Mouse (Mus musculus) forebrain, embryonic 15.5 days (tissue): Measurements from ENCODE around the gene Lrr1. TPM values are rescaled to one million over a fixed set of nuclear protein-coding genes. Genes with fewer than 3 reads are reported as not detected.

ENCODE experiments used
- microRNA-seq: library from miRNA; unstranded; fragments of <30 nt; microRNA quantifications from one replicate; pipeline ENCODE4, GENCODE M21; 2016
- polyA plus RNA-seq: library from polyadenylated mRNA; unstranded; fragments of >200 nt; fragmentation: Nextera tagmentation; extraction: Ambion mirVana; gene quantifications from 2 replicates; pipeline ENCODE4 v1.2.1, GENCODE M21; 2015

The Lrr1 gene
- polyA plus RNA-seq, 1 experiment from 2014 or later: 12.0 TPM

Small RNAs within 50 kb of the gene (microRNA-seq; reads per million reads assigned to microRNA genes)
- gene Gm47287: not detected
- 1.5 reads per million for gene Gm47295

Other genes starting within 250 kb of the Lrr1 start
- 1,221 and 1,345 TPM in 2 replicates for gene Rps29, start 9.6 kb upstream of the Lrr1 start, polyA plus RNA-seq
- gene Rpl36al, start 15.3 kb downstream of the Lrr1 start, polyA plus RNA-seq: 316 and 338 TPM in 2 replicates
- 40.2 and 40.5 TPM in 2 replicates for gene Mgat2, start 15.3 kb downstream of the Lrr1 start, polyA plus RNA-seq
- 21.5 and 25.7 TPM in 2 replicates for gene Gm49383, start 28.3 kb downstream of the Lrr1 start, polyA plus RNA-seq
- gene Dnaaf2, start 29.6 kb downstream of the Lrr1 start, polyA plus RNA-seq: 10.1 and 10.9 TPM in 2 replicates
- gene Gm49384, start 35.5 kb downstream of the Lrr1 start, polyA plus RNA-seq: 18.1 and 19.3 TPM in 2 replicates
- 10.0 and 10.7 TPM in 2 replicates for gene Pole2, start 59.4 kb downstream of the Lrr1 start, polyA plus RNA-seq
- gene Klhdc1, start 72.4 kb downstream of the Lrr1 start, polyA plus RNA-seq: 9.7 and 10.5 TPM in 2 replicates
- gene Klhdc2, start 127.9 kb downstream of the Lrr1 start, polyA plus RNA-seq: 288 and 290 TPM in 2 replicates
- gene Nemf, start 188.4 kb downstream of the Lrr1 start, polyA plus RNA-seq: 91.3 and 91.8 TPM in 2 replicates
- gene Arf6, start 203.3 kb downstream of the Lrr1 start, polyA plus RNA-seq: 32.1 and 33.0 TPM in 2 replicates
- gene Gm9887, start 203.6 kb downstream of the Lrr1 start, polyA plus RNA-seq: 1.0 and 1.1 TPM in 2 replicates